Comparison of ENCODE assay signal across 12 mouse cellular contexts in the genomic region with DNA sequence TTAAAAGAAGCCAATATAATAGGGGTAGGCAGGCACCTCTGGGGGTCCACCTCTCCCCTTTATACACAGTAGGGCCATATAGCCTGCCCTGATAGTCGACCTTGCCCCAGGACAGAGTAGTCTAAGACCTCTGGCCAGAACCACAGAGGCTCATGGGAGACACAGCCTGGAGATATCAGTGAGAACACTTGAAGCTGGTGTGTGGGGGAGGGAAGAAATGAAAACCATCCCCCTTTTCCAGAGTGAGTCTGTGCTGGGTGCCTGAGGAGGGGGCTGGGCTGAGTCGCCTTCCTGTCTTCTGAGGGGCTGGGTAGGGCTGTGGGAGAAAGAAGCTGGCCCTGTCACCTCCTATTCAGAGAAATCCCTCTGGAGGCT.
A peak's percentile ranks its signal among the peaks of the same experiment; 100 is the strongest.
DNase-seq lines count a peak whose midpoint lies in the region; ATAC-seq and TF ChIP-seq lines count a peak whose summit lies in the region.
"Had no signal": no experiment of that assay in that cellular context is flagged by ENCODE, and none has a peak within 500 bp of the region (broad histone marks: within the 10 kb centered on the region; RNA-seq: fewer than 3 reads in every experiment).

No protein-coding gene starts in this region.

- H3K27ac ChIP-seq in heart, embryonic 13.5 days (replicated peaks) = peak overlapping the region; percentile 91
- 0 out of 2 replicates have a peak overlapping the region, but pooled peaks have one; percentile 78 for H3K27ac ChIP-seq in lung, embryonic 15.5 days
- H3K27ac ChIP-seq in lung, postnatal 0 days (ENCODE audit: low read length) = no peak overlapping the region
- peak overlapping the region; percentile 97 for H3K27ac ChIP-seq in embryonic fibroblast, embryonic 13.5 days (ENCODE audit: insufficient read depth, low read length)
- H3K27ac ChIP-seq in midbrain, postnatal 0 days (ENCODE audit: low read depth, low read length) = peak overlapping the region; percentile 26; the same call in 1 of the 2 replicates

- no peak overlapping the region for H3K4me3 ChIP-seq in heart, embryonic 13.5 days
- no peak overlapping the region for H3K4me3 ChIP-seq in lung, embryonic 15.5 days
- no peak overlapping the region for H3K4me3 ChIP-seq in lung, postnatal 0 days (ENCODE audit: low read depth, low read length)
- H3K4me3 ChIP-seq in embryonic fibroblast, embryonic 13.5 days (ENCODE audit: insufficient read depth, low read length) = no peak overlapping the region
- H3K4me3 ChIP-seq in midbrain, postnatal 0 days (ENCODE audit: low read depth, low read length) = no peak overlapping the region
- H3K4me3 ChIP-seq: stomach, embryonic 15.5 days had no signal

- peaks cover 49% of the 10 kb centered on the region for H3K4me1 ChIP-seq in heart, embryonic 13.5 days
- peaks cover 16% of the 10 kb centered on the region for H3K4me1 ChIP-seq in lung, embryonic 15.5 days
- H3K4me1 ChIP-seq in lung, postnatal 0 days (ENCODE audit: insufficient read depth, low read depth, low read length) = no peaks in the 10 kb centered on the region
- peaks cover 16% of the 10 kb centered on the region for H3K4me1 ChIP-seq in embryonic fibroblast, embryonic 13.5 days (ENCODE audit: control insufficient read depth, insufficient read depth, low read length)
- H3K4me1 ChIP-seq in midbrain, postnatal 0 days (ENCODE audit: insufficient read depth, low read length) = peaks cover 9% of the 10 kb centered on the region

- ATAC-seq in heart, embryonic 13.5 days (ENCODE audit: extremely low read depth, insufficient number of reproducible peaks, low FRiP score, low TSS enrichment) = no peak
- no peak for ATAC-seq in lung, embryonic 15.5 days (ENCODE audit: borderline replicate concordance, extremely low read depth, low FRiP score, low TSS enrichment)
- no peak for ATAC-seq in lung, postnatal 0 days
- no peak for ATAC-seq in midbrain, postnatal 0 days (ENCODE audit: low FRiP score)
- ATAC-seq: liver, postnatal 0 days had no signal

- TF ChIP-seq POLR2A in embryonic fibroblast, embryonic 13.5 days (IDR thresholded peaks at IDR 0.05; ENCODE audit: low read depth, low read length) = no peak

- no peak for DNase-seq in heart, postnatal 36 days
- DNase-seq in lung, postnatal 0 days (ENCODE audit: low spot score) = no peak
- no peak for DNase-seq in midbrain, postnatal 0 days (ENCODE audit: low spot score)
- DNase-seq in left cerebral cortex, postnatal 25 days (ENCODE audit: low spot score in 2 of 2) = no peak
- DNase-seq in left cerebral cortex, postnatal 14 days (ENCODE audit: low spot score in 2 of 2) = no peak
- DNase-seq: cerebellum, adult 9-11 months; kidney, postnatal 25 days; liver, postnatal 0 days had no signal

- H3K9me3 ChIP-seq in heart, embryonic 13.5 days = no peaks in the 10 kb centered on the region
- no peaks in the 10 kb centered on the region for H3K9me3 ChIP-seq in lung, embryonic 15.5 days
- H3K9me3 ChIP-seq in lung, postnatal 0 days (ENCODE audit: low read length) = no peaks in the 10 kb centered on the region
- no peaks in the 10 kb centered on the region for H3K9me3 ChIP-seq in midbrain, postnatal 0 days (ENCODE audit: low read length)
- H3K9me3 ChIP-seq: stomach, embryonic 15.5 days had no signal

- H3K27me3 ChIP-seq in heart, embryonic 13.5 days (replicated peaks) = no peaks in the 10 kb centered on the region
- no peaks in the 10 kb centered on the region for H3K27me3 ChIP-seq in lung, embryonic 15.5 days
- H3K27me3 ChIP-seq in lung, postnatal 0 days (replicated peaks; ENCODE audit: insufficient read depth, low read length) = no peaks in the 10 kb centered on the region
- no peaks in the 10 kb centered on the region for H3K27me3 ChIP-seq in midbrain, postnatal 0 days (ENCODE audit: insufficient read depth, low read length)
- H3K27me3 ChIP-seq: stomach, embryonic 15.5 days had no signal

- no peak for TF ChIP-seq EP300 in lung, postnatal 0 days (IDR thresholded peaks at IDR 0.05)

- intact Hi-C loops in heart, postnatal 36 days (cut with DNase I) = no loop called here
- intact Hi-C loops in left cerebral cortex, postnatal 25 days (cut with DNase I) = no loop called here
- intact Hi-C loops in left cerebral cortex, postnatal 14 days (cut with DNase I) = no loop called here

- H3K36me3 ChIP-seq in heart, embryonic 13.5 days = no peaks in the 10 kb centered on the region
- H3K36me3 ChIP-seq in lung, embryonic 15.5 days = no peaks in the 10 kb centered on the region
- H3K36me3 ChIP-seq in lung, postnatal 0 days (ENCODE audit: insufficient read depth, low read length) = no peaks in the 10 kb centered on the region
- H3K36me3 ChIP-seq in midbrain, postnatal 0 days (ENCODE audit: insufficient read depth, low read length) = no peaks in the 10 kb centered on the region
- H3K36me3 ChIP-seq: stomach, embryonic 15.5 days had no signal

- no peak for TF ChIP-seq CTCF in lung, postnatal 0 days (IDR thresholded peaks at IDR 0.05)
- no peak for TF ChIP-seq CTCF in embryonic fibroblast, embryonic 13.5 days (IDR thresholded peaks at IDR 0.05; ENCODE audit: borderline replicate concordance, insufficient read depth, low read length)
- TF ChIP-seq CTCF in midbrain, postnatal 0 days (IDR thresholded peaks at IDR 0.05) = no peak

- H3K9ac ChIP-seq in heart, embryonic 13.5 days = peak overlapping the region; percentile 53
- H3K9ac ChIP-seq in lung, embryonic 15.5 days = no peak overlapping the region
- no peak overlapping the region for H3K9ac ChIP-seq in lung, postnatal 0 days (replicated peaks; ENCODE audit: low read depth)
- H3K9ac ChIP-seq in midbrain, postnatal 0 days (replicated peaks; ENCODE audit: low read length, poor library complexity, severe bottlenecking) = no peak overlapping the region
- H3K9ac ChIP-seq: liver, postnatal 0 days; stomach, embryonic 15.5 days had no signal

- H3K4me2 ChIP-seq in heart, embryonic 13.5 days = no peak overlapping the region
- no peak overlapping the region for H3K4me2 ChIP-seq in lung, embryonic 15.5 days
- H3K4me2 ChIP-seq in lung, postnatal 0 days (replicated peaks; ENCODE audit: low read depth, low read length) = no peak overlapping the region
- no peak overlapping the region for H3K4me2 ChIP-seq in midbrain, postnatal 0 days (ENCODE audit: low read depth, low read length, poor library complexity, severe bottlenecking)
- H3K4me2 ChIP-seq: stomach, embryonic 15.5 days had no signal

- 16% methylated on average over 2 of the region's 2 CpGs for WGBS in heart, embryonic 13.5 days
- 52% methylated on average over 2 of the region's 2 CpGs for WGBS in lung, embryonic 15.5 days
- WGBS in lung, postnatal 0 days = 45% methylated on average over 2 of the region's 2 CpGs
- WGBS in midbrain, postnatal 0 days = 68% methylated on average over 2 of the region's 2 CpGs
